In genomic region chr3:127795762-127796161, GRCm38 (mm10) we compare ENCODE assay signal across 18 mouse cellular contexts. TPM values are rescaled to one million over a fixed set of nuclear protein-coding genes. Genes with fewer than 3 reads are reported as not detected.
DNase-seq lines count a peak whose midpoint lies in the region; ATAC-seq and TF ChIP-seq lines count a peak whose summit lies in the region.
"Had no signal": no experiment of that assay in that cellular context is flagged by ENCODE, and none has a peak within 500 bp of the region (broad histone marks: within the 10 kb centered on the region; RNA-seq: fewer than 3 reads in every experiment).

No protein-coding gene starts in this region.

- TF ChIP-seq POLR2A in lung, adult 2 months (IDR thresholded peaks at IDR 0.05; ENCODE audit: borderline replicate concordance, extremely low read depth, low read depth, low read length) = no peak

- H3K36me3 ChIP-seq in intestine, postnatal 0 days (ENCODE audit: control insufficient read depth, insufficient read depth) = peaks cover 18% of the 10 kb centered on the region; the same call in 1 of the 2 replicates
- H3K36me3 ChIP-seq in intestine, embryonic 15.5 days = peaks cover 15% of the 10 kb centered on the region
- no peaks in the 10 kb centered on the region for H3K36me3 ChIP-seq in lung, postnatal 0 days (ENCODE audit: insufficient read depth, low read length)
- H3K36me3 ChIP-seq in forebrain, embryonic 10.5 days (replicated peaks) = no peaks in the 10 kb centered on the region
- H3K36me3 ChIP-seq: hindbrain, embryonic 12.5 days; midbrain, embryonic 12.5 days; neural tube, embryonic 12.5 days had no signal

- no peak overlapping the region for H3K27ac ChIP-seq in intestine, postnatal 0 days (ENCODE audit: low read depth, low read length)
- no peak overlapping the region for H3K27ac ChIP-seq in intestine, embryonic 15.5 days
- H3K27ac ChIP-seq in lung, postnatal 0 days (ENCODE audit: low read length) = no peak overlapping the region
- H3K27ac ChIP-seq in forebrain, embryonic 10.5 days = no peak overlapping the region
- H3K27ac ChIP-seq: hindbrain, embryonic 12.5 days; macrophage; midbrain, embryonic 12.5 days; neural tube, embryonic 12.5 days had no signal

- peak; percentile 53 for TF ChIP-seq CTCF in intestine, postnatal 0 days (IDR thresholded peaks at IDR 0.05; ENCODE audit: low read depth)
- peak; percentile 26 for TF ChIP-seq CTCF in lung, postnatal 0 days (IDR thresholded peaks at IDR 0.05)
- no peak for TF ChIP-seq CTCF in lung, adult 2 months (IDR thresholded peaks at IDR 0.05; ENCODE audit: insufficient read depth, low read length)

- H3K4me2 ChIP-seq in intestine, postnatal 0 days (replicated peaks; ENCODE audit: low read depth) = no peak overlapping the region
- H3K4me2 ChIP-seq in intestine, embryonic 15.5 days (replicated peaks) = no peak overlapping the region
- no peak overlapping the region for H3K4me2 ChIP-seq in lung, postnatal 0 days (replicated peaks; ENCODE audit: low read depth, low read length)
- H3K4me2 ChIP-seq: hindbrain, embryonic 12.5 days; midbrain, embryonic 12.5 days; neural tube, embryonic 12.5 days had no signal

- H3K4me3 ChIP-seq in intestine, postnatal 0 days (ENCODE audit: low read depth, low read length) = no peak overlapping the region
- H3K4me3 ChIP-seq in intestine, embryonic 15.5 days (replicated peaks) = no peak overlapping the region
- no peak overlapping the region for H3K4me3 ChIP-seq in lung, postnatal 0 days (ENCODE audit: low read depth, low read length)
- H3K4me3 ChIP-seq in lung, adult 2 months (replicated peaks; ENCODE audit: extremely low read depth, low read depth, low read length) = no peak overlapping the region
- no peak overlapping the region for H3K4me3 ChIP-seq in forebrain, embryonic 10.5 days
- H3K4me3 ChIP-seq: hindbrain, embryonic 12.5 days; midbrain, embryonic 12.5 days; neural tube, embryonic 12.5 days had no signal

- WGBS in intestine, postnatal 0 days = 95% methylated on average over 3 of the region's 3 CpGs
- 92% methylated on average over 3 of the region's 3 CpGs for WGBS in intestine, embryonic 15.5 days
- 92% methylated on average over 3 of the region's 3 CpGs for WGBS in lung, postnatal 0 days
- WGBS in lung, adult 2 months = 97% methylated on average over 3 of the region's 3 CpGs
- 94% methylated on average over 3 of the region's 3 CpGs for WGBS in forebrain, embryonic 10.5 days

- DNase-seq in lung, postnatal 0 days (ENCODE audit: low spot score) = no peak
- no peak for DNase-seq in lung, adult 2 months
- peak; percentile 21 for DNase-seq in ZHBTc4 (ENCODE audit: low read depth, low spot score)
- no peak for DNase-seq in forebrain, embryonic 10.5 days (ENCODE audit: extremely low spot score, low spot score)
- DNase-seq in retina, postnatal 1 day = no peak
- DNase-seq: adrenal gland, postnatal 36 days; cerebellum, adult 2 months; cerebellum, postnatal 36 days; gastrocnemius, postnatal 14 days; lung, adult 18-20 months had no signal

- 0 out of 2 replicates have a peak, but pooled peaks cover 2% of the 10 kb centered on the region for H3K4me1 ChIP-seq in intestine, postnatal 0 days (replicated peaks; ENCODE audit: control insufficient read depth, insufficient read depth, low read length)
- no peaks in the 10 kb centered on the region for H3K4me1 ChIP-seq in intestine, embryonic 15.5 days (replicated peaks)
- no peaks in the 10 kb centered on the region for H3K4me1 ChIP-seq in lung, postnatal 0 days (ENCODE audit: insufficient read depth, low read depth, low read length)
- no peaks in the 10 kb centered on the region for H3K4me1 ChIP-seq in lung, adult 2 months (ENCODE audit: control insufficient read depth, insufficient read depth, low read length)
- peaks cover 8% of the 10 kb centered on the region for H3K4me1 ChIP-seq in forebrain, embryonic 10.5 days

- no peak for TF ChIP-seq EP300 in lung, postnatal 0 days (IDR thresholded peaks at IDR 0.05)

- no peaks in the 10 kb centered on the region for H3K9me3 ChIP-seq in intestine, postnatal 0 days (ENCODE audit: control insufficient read depth)
- no peaks in the 10 kb centered on the region for H3K9me3 ChIP-seq in intestine, embryonic 15.5 days
- no peaks in the 10 kb centered on the region for H3K9me3 ChIP-seq in lung, postnatal 0 days (ENCODE audit: low read length)
- H3K9me3 ChIP-seq in forebrain, embryonic 10.5 days = no peaks in the 10 kb centered on the region
- H3K9me3 ChIP-seq: G1E; hindbrain, embryonic 12.5 days; midbrain, embryonic 12.5 days; neural tube, embryonic 12.5 days had no signal

- H3K9ac ChIP-seq in intestine, postnatal 0 days (ENCODE audit: low read depth, low read length) = no peak overlapping the region
- no peak overlapping the region for H3K9ac ChIP-seq in intestine, embryonic 15.5 days
- no peak overlapping the region for H3K9ac ChIP-seq in lung, postnatal 0 days (replicated peaks; ENCODE audit: low read depth)
- H3K9ac ChIP-seq: hindbrain, embryonic 12.5 days; midbrain, embryonic 12.5 days; neural tube, embryonic 12.5 days had no signal

- no peaks in the 10 kb centered on the region for H3K27me3 ChIP-seq in intestine, postnatal 0 days (replicated peaks; ENCODE audit: control insufficient read depth, insufficient read depth, low read length)
- no peaks in the 10 kb centered on the region for H3K27me3 ChIP-seq in intestine, embryonic 15.5 days (replicated peaks)
- H3K27me3 ChIP-seq in lung, postnatal 0 days (replicated peaks; ENCODE audit: insufficient read depth, low read length) = no peaks in the 10 kb centered on the region
- H3K27me3 ChIP-seq in forebrain, embryonic 10.5 days (ENCODE audit: poor library complexity, severe bottlenecking) = peaks cover 23% of the 10 kb centered on the region

- ATAC-seq in intestine, postnatal 0 days = no peak
- ATAC-seq in intestine, embryonic 15.5 days = no peak
- no peak for ATAC-seq in lung, postnatal 0 days
- ATAC-seq: inflammation-experienced regulatory T-cells, adult 6 months had no signal

RNA-seq across cellular contexts. Expression of gene Tifa, which starts 6.2 kb away (rescaled TPM):
- 63.0 and 71.8 TPM in 2 replicates for polyA plus RNA-seq in intestine, postnatal 0 days (2015; fragmentation: Nextera tagmentation; extraction: Ambion mirVana)
- polyA plus RNA-seq in intestine, embryonic 15.5 days (2015; fragmentation: Nextera tagmentation; extraction: Ambion mirVana) = 24.1 and 24.7 TPM in 2 replicates
- 6.3 and 7.1 TPM in 2 replicates for polyA plus RNA-seq in lung, postnatal 0 days (2015; fragmentation: Nextera tagmentation; extraction: Ambion mirVana)
- polyA plus RNA-seq in lung, adult 2 months (2012; rRNA removed) = 3.2 and 3.5 TPM in 2 replicates
- 1.8 and 2.4 TPM in 2 replicates for polyA plus RNA-seq in forebrain, embryonic 10.5 days (2016; fragmentation: Nextera tagmentation; extraction: Ambion mirVana)

RNA-seq across cellular contexts. Expression of gene Alpk1, which starts 15.4 kb away (rescaled TPM):
- 0.85 and 1.6 TPM in 2 replicates for polyA plus RNA-seq in intestine, postnatal 0 days (2015; fragmentation: Nextera tagmentation; extraction: Ambion mirVana)
- polyA plus RNA-seq in intestine, embryonic 15.5 days (2015; fragmentation: Nextera tagmentation; extraction: Ambion mirVana) = 2.1 and 2.5 TPM in 2 replicates
- polyA plus RNA-seq in lung, postnatal 0 days (2015; fragmentation: Nextera tagmentation; extraction: Ambion mirVana) = 0.76 and 0.82 TPM in 2 replicates
- polyA plus RNA-seq in lung, adult 2 months (2012; rRNA removed) = 2.1 and 3.2 TPM in 2 replicates
- 0.76 and 0.87 TPM in 2 replicates for polyA plus RNA-seq in forebrain, embryonic 10.5 days (2016; fragmentation: Nextera tagmentation; extraction: Ambion mirVana)

RNA-seq across cellular contexts. Expression of gene Ap1ar, which starts 41.6 kb away (rescaled TPM):
- polyA plus RNA-seq in intestine, postnatal 0 days (2015; fragmentation: Nextera tagmentation; extraction: Ambion mirVana) = 99.6 and 108 TPM in 2 replicates
- polyA plus RNA-seq in intestine, embryonic 15.5 days (2015; fragmentation: Nextera tagmentation; extraction: Ambion mirVana) = 97.5 and 105 TPM in 2 replicates
- polyA plus RNA-seq in lung, postnatal 0 days (2015; fragmentation: Nextera tagmentation; extraction: Ambion mirVana) = 24.7 and 25.7 TPM in 2 replicates
- polyA plus RNA-seq in lung, adult 2 months (2012; rRNA removed) = 19.2 and 20.6 TPM in 2 replicates
- 53.1 and 57.8 TPM in 2 replicates for polyA plus RNA-seq in forebrain, embryonic 10.5 days (2016; fragmentation: Nextera tagmentation; extraction: Ambion mirVana)
